Mouse (Mus musculus) C2C12 (cell line): ENCODE data around the gene Phyhd1.

Experiments
- CEBPB ChIP-seq: IDR thresholded peaks from one replicate; pipeline ENCODE4 v1.6.1; 2011; ENCODE audit warnings: low read depth, mild to moderate bottlenecking, control low read depth, moderate library complexity
- CTCF ChIP-seq: IDR thresholded peaks from one replicate; pipeline ENCODE4 v1.5.1; 2011; ENCODE audit not compliant: control insufficient read depth, insufficient read depth, insufficient read length
- MAX ChIP-seq: IDR thresholded peaks from one replicate; pipeline ENCODE4 v1.6.1; 2011; ENCODE audit warnings: mild to moderate bottlenecking, control low read depth
- MYOD1 ChIP-seq: IDR thresholded peaks from one replicate; pipeline ENCODE4 v1.6.1; 2011; ENCODE audit warnings: low read depth; ENCODE audit not compliant: control insufficient read depth, insufficient read length
- USF1 ChIP-seq: IDR thresholded peaks from one replicate; pipeline ENCODE4 v1.6.1; 2011; ENCODE audit warnings: low read depth, mild to moderate bottlenecking, control low read depth, moderate library complexity

DNA sequence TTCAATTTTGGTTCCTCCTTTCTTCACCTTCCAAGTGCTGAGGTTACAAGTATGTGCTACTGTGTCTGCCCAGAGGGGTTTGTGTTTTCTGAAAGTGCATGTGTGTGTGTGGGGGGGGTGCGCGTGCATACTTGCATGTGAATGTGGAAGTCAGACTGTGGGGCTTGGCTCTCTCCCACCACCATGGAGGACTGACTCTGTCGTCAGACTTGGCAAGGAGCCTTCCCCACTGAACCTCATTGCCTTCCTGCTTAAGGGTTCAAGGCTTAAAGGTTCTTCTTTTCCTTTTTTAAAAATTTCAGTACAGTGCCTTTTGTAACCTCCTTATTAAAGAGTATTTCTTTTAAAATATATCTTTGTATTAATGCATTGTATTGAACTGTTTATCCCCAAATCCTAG, 62.8 kb downstream of the Phyhd1 start:
- TF ChIP-seq CTCF = no peak
- no peak for TF ChIP-seq MAX
- TF ChIP-seq USF1 = no peak
- no peak for TF ChIP-seq MYOD1
- TF ChIP-seq CEBPB = no peak
